Mouse (Mus musculus) ZHBTc4 (cell line): ENCODE data around the gene Selenom.
A peak's percentile ranks its signal among the peaks of the same experiment; 100 is the strongest.

ENCODE experiments used
- DNase-seq: peaks from one replicate; pipeline ENCODE4 v3.0.0-alpha.2; 2011; ENCODE audit warnings: low read depth, low spot score

Gene Selenom

DNA sequence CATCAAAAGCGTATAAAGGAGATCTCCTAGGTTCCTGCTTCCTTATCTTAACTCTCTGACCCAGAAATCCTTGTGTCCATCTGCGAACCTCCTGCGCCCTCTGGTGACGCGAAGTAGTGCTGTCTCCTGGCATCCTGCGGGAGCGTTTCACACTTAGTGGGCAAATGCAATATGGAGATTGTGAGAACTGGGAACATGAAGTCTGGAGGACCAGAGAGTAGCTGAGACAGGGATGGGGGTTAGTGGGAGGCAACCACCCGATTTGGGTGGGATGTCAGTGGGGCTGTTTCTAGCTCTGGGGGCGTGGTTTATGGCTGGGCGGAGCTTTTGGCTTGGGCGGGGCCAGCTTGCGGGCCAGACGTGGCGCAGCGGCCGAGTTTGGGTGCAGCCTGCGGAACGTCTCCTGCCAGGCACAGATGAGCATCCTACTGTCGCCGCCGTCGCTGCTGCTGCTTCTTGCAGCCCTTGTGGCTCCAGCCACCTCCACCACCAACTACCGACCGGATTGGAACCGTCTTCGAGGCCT, at the start of gene Selenom:
Gene Selenom (plus strand): TSS at position 156 of the 526 bp plus-strand sequence.
- DNase-seq = peak; percentile 94

GRCm38 (mm10) chr11:3471448-3471850, 43.0 kb upstream of the Selenom start:
- peak; percentile 32 for DNase-seq

GRCm38 (mm10) chr11:3472484-3472883, 42.0 kb upstream of the Selenom start:
- peak; percentile 94 for DNase-seq

DNA sequence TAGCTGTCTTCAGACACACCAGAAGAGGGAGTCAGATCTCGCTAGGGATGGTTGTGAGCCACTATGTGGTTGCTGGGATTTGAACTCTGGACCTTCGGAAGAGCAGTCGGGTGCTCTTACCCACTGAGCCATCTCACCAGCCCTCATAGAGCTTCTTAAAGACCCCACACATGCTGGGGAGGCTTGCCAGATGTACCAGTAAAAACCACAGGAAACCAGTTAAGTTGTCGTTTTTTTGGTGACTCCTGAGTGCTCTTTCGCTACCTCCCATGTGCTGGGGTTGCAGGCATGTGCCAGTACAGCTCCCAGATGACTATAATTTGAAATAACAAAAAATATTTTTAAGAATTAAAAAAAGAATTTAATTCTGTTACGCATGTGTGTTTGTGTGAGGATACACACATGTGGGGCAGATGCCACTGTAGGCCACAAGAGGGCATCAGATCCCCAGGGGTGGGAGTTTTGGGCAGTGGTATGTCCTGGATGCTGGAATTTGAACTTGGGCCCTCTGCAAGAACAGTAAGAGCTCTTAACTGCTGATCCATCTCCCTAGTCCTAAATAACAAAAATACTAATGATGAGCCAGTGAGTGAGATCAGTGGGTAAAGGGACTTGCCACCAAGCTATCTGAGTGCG, 39.9 kb upstream of the Selenom start:
- DNase-seq = peak; percentile 59

GRCm38 (mm10) chr11:3475489-3475888, 39.0 kb upstream of the Selenom start:
- DNase-seq = no peak

GRCm38 (mm10) chr11:3483980-3484642, 30.4 kb upstream of the Selenom start:
- no peak for DNase-seq

DNA sequence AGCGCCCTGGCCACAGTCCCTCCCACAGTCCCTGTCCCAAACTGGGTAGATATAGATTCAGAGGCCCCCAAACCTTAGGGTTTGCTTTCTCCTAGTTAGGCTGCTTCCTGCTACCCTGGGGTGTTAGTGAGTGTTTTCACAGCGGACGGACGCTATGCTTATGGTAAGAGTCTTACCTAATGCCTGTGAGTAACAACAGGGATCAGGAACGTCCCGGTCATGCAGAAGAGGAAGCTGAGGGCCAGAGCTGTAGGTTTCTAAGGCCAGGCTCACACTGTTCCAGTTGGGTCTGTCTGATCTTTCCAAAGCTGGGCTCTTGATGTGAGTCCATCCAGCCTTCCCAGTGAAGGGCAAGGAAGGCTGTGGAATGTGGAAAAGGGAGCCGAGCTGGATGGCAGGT, 28.1 kb upstream of the Selenom start:
- no peak for DNase-seq

- DNase-seq = no peak
Measured at GRCm38 (mm10) chr11:3487952-3488570, 26.4 kb upstream of the Selenom start, which contains the start of gene Pla2g3. Gene Pla2g3 (plus strand): TSS chr11:3488284.

GRCm38 (mm10) chr11:3489036-3489435, 25.4 kb upstream of the Selenom start:
- DNase-seq = no peak

DNA sequence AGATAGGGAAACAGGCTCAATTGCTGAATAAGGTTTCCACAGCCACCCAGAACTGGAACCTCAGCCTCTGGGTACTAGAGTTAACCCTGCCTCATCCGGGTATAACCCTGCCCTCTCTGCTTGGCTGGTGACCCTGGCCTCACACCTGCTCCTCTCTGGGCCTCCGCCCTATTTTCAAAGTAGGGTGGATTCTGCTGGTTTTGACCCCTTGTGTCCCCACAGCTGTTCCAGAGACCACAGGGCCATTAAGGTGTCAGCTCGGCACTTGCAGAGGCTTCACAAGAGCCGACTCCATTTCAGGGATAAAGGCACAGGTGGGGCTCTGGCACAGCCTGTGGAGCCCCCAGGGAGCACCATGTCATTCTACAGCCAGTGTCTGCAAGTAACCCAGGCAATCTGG, 21.7 kb upstream of the Selenom start:
- DNase-seq = no peak

DNA sequence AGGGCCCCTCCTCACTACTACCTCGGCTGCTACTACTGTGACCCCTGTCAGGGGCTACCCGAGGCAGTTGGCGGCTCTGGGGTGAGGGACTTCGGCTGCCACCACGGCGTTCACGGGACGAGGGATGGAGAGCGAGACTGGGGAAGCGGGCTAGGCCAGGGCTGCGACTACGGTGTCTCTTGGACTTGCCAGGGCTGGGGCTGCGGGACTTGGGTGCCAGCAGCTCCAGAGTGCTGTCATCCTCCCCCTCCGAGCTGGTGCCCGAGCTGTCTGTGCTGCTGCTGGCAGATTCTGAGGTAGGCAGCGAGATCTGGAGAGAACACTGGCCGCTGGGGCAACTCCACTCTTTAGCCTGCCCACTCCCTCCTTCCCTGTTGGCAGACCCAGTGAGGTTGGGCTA, 19.6 kb upstream of the Selenom start:
- no peak for DNase-seq

GRCm38 (mm10) chr11:3495496-3495895, 19.0 kb upstream of the Selenom start:
- no peak for DNase-seq

DNA sequence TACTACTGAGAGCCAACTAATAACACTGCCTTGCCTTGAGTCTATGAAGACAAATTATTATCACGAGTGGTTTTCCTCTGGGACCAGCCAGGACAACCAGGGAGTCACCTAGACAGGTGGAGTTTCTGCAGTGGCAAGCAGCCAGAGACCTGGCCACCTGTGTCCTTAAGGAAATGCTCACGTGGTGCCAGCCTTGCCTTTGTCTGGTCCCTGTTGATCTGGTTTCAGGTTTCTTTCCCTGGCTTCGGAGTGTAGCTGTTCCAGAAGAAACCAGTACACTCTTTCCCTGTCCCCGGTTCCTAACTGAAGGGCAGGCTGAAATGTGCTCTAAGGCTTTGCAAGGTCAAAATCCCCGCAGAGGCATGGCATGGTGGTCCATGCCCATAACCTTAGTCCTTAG, 17.7 kb upstream of the Selenom start:
- DNase-seq = peak; percentile 76

GRCm38 (mm10) chr11:3497296-3497695, 17.2 kb upstream of the Selenom start:
- no peak for DNase-seq

- peak; percentile 35 for DNase-seq
Measured at GRCm38 (mm10) chr11:3502057-3502456, 12.4 kb upstream of the Selenom start.

DNA sequence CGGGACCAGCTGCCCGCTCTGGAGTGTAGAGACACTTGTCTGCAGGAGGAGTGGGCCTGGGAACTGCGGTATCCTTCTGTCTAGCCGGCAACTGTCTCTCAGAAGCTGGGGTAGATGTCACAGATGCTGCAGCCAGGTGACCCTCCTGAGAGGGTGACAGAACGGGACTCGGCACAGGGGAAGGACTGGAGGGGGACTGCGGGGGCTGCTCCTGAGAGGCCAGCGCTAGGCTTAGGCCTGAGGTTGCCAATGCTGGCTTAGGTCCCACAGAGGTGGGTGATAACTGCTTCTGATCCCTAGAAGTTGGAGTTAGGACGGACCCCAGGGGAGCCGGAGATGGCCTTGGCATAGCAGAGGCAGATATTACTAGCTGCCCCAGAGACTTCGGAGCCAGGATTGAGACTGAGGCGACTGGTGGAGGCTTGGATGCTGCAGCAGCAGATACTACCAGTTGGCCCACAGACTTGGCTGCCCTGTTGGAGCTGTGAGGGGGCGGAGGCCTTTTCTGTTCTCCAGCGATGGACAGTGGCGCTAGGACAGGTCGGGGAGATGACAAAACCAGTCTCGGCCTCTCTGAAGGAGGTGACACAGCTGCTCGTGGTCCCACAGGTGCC, 11.9 kb upstream of the Selenom start:
- no peak for DNase-seq

GRCm38 (mm10) chr11:3503755-3504693, 10.5 kb upstream of the Selenom start:
- no peak for DNase-seq

GRCm38 (mm10) chr11:3508226-3508625, 6.3 kb upstream of the Selenom start:
- DNase-seq = no peak

DNA sequence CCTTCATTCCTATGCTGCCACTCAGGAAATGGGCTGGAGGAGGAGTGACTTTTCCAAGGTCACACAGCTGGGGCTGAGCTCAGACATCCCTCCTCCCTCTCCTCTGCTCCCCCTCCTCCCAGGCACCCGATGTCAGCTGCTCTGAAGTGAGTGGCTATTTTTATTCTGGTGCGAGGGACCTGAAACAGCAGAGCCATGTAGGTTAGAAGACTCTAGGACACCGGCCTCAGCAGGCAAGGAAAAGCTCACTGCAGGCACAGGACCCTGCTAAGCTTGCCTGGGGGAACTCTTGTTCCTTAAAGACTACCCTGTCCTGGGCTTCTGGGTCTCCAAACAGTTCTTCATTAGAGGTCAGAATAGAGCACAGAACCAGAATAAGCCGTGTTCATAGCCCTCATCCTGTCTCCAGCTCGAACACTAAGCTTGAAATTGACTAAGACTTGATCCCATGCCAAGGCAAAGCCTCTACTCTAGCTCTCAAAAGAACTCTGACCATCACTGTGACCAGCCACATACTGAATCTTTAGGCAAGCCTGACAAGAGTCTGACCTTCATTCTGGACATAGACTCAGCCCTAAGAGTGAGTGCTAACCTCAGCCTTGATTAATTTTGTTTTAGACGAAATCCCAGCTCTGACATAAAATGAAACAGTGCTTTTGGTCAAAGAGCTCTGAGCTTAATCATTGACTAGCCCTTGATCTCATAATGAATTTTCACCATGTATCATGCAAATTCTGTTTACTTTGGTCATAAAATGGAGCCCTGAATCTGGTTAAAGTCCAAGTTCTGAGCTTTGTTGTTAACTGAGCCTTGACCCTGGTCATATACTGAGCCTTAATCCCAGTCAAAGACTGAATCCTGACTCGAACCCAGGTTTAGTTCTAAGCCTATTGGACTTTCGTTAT, 5.1 kb upstream of the Selenom start:
- no peak for DNase-seq

DNA sequence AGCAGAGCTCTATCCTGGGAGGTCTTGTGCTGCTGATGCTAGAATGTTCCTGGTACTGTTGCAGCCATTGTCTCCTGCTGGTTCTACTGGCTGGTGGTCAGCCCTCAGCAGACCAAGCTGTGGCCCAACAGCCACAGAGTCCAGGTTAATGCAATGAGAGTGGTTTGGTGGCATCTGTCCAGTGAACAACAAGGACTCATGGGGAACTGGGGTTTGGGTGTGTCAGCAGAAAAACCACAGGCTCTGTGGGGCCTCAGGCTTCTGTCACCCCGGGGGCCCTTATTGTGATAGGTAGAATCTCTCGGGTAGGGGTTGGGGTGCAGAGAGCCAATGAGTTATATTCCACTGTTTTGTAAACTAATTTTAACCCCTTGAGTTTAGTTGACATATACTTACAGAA, 4.2 kb upstream of the Selenom start:
- DNase-seq = no peak
